22 mouse cellular contexts compared by ENCODE assay signal in genomic region chr7:35804206-35804605, GRCm38 (mm10).
DNase-seq lines count a peak whose midpoint lies in the region; TF ChIP-seq lines count a peak whose summit lies in the region.
"Had no signal": no experiment of that assay in that cellular context is flagged by ENCODE, and none has a peak within 500 bp of the region (broad histone marks: within the 10 kb centered on the region; RNA-seq: fewer than 3 reads in every experiment).

No protein-coding gene starts in this region.

- H3K36me3 ChIP-seq in E14TG2a.4 (ENCODE audit: insufficient read depth, low read length) = peaks cover 22% of the 10 kb centered on the region

- peaks cover 10% of the 10 kb centered on the region; the same call in 1 of the 2 replicates for H3K27me3 ChIP-seq in E14TG2a.4 (ENCODE audit: insufficient read depth, low read length)
- H3K27me3 ChIP-seq: CH12.LX; embryonic facial prominence, embryonic 13.5 days; embryonic facial prominence, embryonic 15.5 days; forebrain, embryonic 12.5 days; Patski had no signal

- DNase-seq in cerebellum, adult 9-11 months = peak; percentile 13
- DNase-seq in cerebellum, adult 9-10 months = no peak
- DNase-seq in R1 (ENCODE audit: low read depth, low spot score) = peak; percentile 72
- DNase-seq in kidney, adult 8-10 months = no peak
- DNase-seq in lung, adult 18-20 months = no peak
- DNase-seq: adrenal gland, adult 8-10 months; adrenal gland, postnatal 14 days; adrenal gland, postnatal 36 days; B cell, adult 2 months; cerebellum, adult 2 months; cerebellum, postnatal 10 days; cerebellum, postnatal 25 days; embryo, embryonic 11 days had no signal

- H3K4me1 ChIP-seq in E14TG2a.4 (replicated peaks; ENCODE audit: low read depth, low read length) = peaks cover 36% of the 10 kb centered on the region

- no peaks in the 10 kb centered on the region for H3K9me3 ChIP-seq in E14TG2a.4 (ENCODE audit: low read length)
- H3K9me3 ChIP-seq: embryonic facial prominence, embryonic 13.5 days; embryonic facial prominence, embryonic 15.5 days; forebrain, embryonic 10.5 days; forebrain, embryonic 12.5 days; G1E had no signal

- TF ChIP-seq CTCF in E14TG2a.4 (conservative IDR thresholded peaks at IDR 0.05; ENCODE audit: low read length) = no peak

- H3K4me3 ChIP-seq in E14TG2a.4 (replicated peaks; ENCODE audit: low read length) = peak overlapping the region; percentile 54
- H3K4me3 ChIP-seq: embryonic facial prominence, embryonic 13.5 days; embryonic facial prominence, embryonic 15.5 days; erythroblast, embryonic 14.5 days; forebrain, embryonic 10.5 days; forebrain, embryonic 12.5 days had no signal

Comparison
In these comparisons a context has a peak if more than half of its experiments do, and no peak if none do; other contexts are left out.
1. DNase-seq: peak in cerebellum, adult 9-11 months (single experiment) and R1 (single experiment); none in cerebellum, adult 9-10 months (single experiment), kidney, adult 8-10 months (0 of 2) and lung, adult 18-20 months (0 of 2).